Mouse (Mus musculus): ENCODE measurements around the gene Ace3. TPM values are rescaled to one million over a fixed set of nuclear protein-coding genes. Genes with fewer than 3 reads are reported as not detected.
"Not testable (repeated sequence)": the region's sequence is repeated elsewhere in the genome, so short reads cannot be mapped to it uniquely, and the experiment has no call there.

Gene Ace3
- total RNA-seq, 1 experiment from 2014 or later, result not detected

DNA sequence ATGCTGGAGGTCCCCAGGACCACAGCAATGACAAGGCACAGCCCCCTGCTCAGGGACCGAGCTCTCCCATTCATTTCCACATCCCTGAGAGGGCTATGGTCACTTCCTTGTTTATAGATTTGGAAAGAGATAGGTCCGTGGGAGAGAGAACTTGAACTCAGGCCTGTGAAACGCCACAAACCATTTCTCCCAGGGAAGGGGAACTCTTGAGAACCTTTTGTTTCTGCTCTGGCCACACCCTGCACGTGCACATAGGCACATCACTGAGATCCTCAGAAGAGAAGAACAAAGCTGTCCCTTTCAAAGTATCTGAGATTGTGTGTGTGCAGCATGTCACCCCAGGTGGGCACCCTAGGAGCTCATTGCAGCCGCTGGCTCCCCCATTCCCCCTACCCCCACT lies 15.8 kb upstream of the Ace3 start:
- no peak for DNase-seq

DNA sequence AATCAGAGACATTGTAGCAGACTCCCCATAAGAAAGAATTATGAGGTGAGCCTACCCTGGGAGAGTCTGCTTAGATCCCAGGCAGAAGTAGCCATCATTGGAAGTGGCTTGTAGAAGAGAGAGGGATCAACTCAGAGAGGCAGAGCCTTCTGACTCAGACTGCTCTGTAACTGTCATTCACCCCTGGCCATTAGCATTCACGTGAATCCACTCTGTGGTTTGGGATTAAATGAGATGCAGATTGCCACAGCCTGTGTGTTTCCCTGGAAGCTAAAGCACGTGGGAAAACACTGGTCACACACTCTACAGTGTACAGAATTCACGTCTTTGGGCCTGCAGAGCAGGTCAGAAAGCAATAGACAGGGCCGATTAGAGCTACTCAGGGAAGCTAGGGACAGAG lies 10.0 kb upstream of the Ace3 start:
- no peak for DNase-seq

DNA sequence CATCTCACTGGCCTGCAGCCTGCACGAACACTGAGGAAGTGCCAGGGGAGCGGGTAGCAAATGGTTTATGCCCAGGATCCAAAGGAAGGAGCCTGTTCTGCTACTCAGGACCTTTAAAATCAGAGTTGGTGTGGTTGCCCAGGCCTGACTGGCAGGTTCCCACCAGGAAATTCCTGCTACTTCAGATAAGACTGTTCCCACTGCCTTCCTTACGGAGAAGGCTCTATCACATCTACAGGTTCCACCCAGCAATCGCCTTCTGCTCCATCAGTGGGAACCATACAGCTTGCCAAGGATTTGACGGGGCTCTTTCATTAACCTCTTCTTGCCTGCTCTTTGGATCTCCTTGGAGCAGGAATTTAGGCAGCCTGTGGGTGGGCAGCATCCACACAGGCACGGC lies 7.0 kb upstream of the Ace3 start:
- DNase-seq, result no peak

DNA sequence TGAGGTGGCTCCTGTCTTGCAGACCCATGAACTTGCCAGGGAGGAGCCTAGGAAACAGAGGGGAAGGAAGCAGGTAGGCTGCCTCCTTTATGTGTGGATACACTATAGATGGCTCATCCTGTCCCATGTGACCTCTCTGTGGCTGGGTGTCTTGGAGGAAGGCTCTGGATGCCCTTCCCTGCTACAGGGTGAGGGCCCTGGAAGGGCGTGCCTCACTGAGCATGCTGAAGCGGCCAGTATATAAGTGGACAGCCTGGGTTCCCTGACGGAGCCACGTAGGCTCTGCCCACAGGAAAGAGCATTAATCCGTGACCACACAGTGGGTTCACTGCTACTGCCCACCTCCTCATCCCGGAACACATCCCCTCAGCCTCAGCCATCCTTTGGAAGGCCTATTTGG lies 5.0 kb upstream of the Ace3 start:
- no peak for DNase-seq

DNA sequence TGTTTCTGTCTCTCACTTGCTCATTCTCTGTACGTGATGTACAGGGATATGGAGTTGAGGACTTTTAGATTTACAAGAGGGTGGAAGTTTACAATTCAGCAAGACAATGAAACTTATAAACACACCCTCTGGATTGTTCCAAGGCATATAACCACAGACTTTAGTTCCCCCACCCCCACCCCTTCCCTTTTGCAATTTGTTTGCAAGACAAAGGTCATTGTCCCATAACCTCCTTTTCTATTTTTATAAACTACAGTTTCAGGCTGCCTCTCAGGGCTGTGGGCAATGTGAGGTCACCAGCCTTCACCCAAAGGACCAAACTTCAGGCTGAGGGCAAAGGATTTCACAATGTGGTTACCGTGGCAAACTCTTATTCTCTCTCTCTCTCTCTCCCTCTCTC lies 4.2 kb upstream of the Ace3 start:
- DNase-seq, result peak; percentile 31

DNA sequence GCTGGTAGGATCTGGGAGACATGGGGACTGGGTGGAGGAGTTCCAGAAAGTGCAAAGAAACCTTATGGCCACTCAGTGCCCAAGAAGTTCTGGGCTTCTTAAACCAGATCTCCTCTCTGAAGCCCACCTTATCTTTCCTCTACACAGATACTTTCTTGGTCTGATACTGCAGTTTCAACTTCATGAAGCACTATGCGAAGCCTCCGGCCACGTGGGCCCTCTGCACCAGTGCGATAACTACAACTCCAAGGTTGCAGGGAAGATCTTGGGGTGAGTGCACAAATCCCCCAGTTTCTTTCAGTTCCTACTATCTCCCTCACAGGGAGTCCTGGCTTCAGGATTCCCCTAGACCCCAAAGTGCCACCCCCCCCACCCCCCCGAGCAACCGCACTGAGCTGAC lies 5.6 kb downstream of the Ace3 start:
- no peak for DNase-seq

DNA sequence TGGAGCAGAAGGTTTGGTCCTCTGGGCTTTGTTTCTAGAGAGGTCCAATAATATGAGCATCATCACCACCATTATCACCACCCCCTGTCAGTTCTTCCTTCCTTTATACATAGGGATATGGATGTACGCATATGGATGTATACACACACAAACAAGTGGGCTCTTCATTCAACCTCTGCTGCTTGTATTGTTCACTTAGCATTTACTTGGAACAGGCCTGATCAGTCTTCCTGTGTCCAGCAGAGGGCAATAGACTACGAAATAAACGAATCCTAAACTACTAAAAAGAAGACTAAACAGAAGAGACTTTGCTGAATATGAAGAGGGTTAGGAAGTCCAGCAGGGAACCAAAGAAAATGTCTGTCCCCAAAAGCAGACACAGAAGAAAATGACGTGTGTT lies 7.2 kb downstream of the Ace3 start:
- no peak for DNase-seq

DNA sequence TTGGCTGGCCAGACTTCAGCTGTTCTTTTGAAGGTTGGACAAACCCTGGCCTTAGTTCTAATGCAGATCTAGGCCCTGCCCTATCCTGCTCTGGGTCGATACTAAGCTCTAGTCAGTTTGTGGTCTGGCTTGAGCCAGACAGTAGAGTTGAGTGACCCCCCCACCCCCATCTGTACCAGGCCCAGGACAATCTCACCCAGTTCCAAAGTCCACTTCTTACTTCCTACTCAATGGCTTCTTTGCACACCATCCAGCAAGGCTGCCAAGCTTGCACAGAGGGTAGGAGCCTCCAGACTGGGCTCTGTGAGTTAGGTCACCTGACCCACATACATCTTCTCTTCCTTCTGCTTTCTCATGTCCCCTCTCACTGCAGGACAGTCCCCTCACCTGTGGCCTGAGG lies 10.1 kb downstream of the Ace3 start:
- DNase-seq, result no peak

DNA sequence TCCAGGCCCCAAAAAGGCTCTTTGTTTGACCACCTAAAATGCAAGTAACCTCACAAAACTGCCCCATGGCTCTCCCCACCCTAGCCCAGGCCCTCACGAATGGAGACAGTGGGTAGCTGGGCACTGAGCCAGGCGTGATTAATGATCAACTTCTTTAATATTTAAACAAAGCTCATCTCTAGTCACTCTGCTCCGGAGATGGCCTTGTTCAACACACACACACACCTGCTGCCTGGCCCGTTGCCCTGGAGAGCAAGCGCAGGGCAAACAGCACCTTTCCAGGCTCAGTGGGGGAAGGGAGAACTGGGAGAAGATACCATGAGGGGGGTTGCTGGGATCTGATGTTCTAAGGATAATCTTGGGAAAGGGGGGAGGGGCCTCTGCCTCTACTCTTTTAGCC lies 11.5 kb downstream of the Ace3 start:
- DNase-seq, result no peak

DNA sequence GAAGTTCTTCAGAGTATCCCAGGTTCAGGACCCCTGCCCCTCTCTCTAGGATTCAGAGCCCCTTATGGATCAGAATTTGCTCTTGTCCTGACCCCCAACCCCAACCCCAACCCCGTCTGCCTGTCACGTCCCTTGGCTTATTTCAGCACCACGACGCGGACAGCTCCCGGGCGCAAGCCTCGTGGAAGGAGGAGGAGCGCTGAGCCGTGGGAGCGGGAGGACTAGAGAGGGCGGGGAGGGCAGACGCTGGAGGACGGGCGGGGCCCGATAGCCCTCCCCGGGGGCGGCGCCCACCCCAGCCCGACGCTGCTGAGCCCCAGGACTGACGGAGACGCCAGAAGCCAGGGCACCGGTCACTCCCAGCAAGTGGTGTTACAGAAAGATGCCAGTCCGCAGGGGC lies 13.3 kb downstream of the Ace3 start, which contains the start of gene Kcnh6:
Gene Kcnh6 (plus strand): TSS at position 304 of the 400 bp plus-strand sequence.
- DNase-seq, result peak; percentile 88

DNA sequence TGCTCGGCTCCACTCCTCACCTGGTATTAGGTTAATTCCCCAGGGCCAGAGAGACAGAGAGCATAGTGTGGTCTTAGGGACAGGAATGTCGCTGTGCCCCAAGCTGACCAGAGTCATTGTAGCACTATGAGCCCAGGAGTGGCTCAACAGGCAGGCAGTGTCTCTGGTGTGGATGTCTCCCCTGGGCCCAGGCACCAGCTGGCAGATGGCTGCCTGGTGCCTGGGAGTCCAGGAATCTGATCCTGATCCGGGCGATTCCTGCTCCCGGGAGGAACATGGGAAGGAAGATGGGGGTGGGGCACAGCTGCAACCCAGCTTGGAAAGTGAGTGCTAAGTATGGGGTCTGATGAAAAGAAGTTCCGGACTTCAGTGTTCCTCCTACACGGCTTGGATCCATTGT lies 18.2 kb downstream of the Ace3 start:
- DNase-seq, result no peak

DNA sequence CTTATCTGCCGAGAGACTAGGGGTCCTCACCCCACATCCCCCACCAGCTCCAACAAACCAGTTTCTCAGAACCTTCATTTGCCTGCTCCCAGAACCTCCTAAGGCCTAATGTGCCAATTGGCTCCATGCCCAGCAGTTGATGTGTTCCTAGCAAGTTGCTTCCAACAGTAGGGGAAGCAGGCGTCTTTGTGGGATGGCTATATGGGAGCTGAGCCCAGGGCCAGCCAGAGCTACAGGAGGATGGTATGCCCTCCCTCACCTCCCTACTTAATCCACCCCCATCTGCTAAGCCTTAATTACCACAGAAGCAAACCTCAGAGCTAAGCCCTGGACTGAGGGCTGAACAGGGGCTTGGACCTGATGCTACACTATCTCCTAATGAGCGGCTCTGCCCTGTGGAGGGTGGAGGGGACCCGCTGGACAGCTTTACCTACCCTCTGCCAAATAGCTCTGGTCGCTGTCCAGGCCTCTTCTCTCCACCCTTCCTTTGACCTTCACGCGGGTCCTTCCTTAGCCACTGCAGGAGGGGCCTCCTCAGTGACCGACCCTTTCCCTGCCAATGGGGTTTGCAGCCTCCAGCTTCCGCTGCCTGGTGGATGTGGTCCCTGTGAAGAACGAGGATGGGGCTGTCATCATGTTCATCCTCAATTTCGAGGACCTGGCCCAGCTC lies 19.2 kb downstream of the Ace3 start:
- DNase-seq, result peak; percentile 65

DNA sequence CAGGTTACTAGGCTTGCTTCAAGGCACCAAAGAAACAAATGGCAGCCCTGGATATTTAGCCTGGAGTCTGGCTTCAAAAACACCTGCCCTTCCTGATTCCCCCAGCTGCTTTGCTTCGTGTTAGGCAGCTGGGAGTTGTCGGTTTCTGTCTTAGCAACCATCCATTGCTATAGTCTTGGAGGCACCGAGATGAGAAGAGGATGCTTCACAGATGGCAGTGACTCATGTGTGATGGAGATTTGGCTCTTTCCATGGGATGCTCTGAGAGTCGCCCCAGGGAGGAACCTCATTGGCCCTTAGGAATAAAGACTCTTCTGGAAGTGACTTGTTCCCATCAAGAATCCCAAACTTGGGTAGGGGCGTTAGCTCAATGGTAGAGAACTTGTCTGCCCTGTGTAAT lies 22.0 kb downstream of the Ace3 start:
- DNase-seq, result no peak

DNA sequence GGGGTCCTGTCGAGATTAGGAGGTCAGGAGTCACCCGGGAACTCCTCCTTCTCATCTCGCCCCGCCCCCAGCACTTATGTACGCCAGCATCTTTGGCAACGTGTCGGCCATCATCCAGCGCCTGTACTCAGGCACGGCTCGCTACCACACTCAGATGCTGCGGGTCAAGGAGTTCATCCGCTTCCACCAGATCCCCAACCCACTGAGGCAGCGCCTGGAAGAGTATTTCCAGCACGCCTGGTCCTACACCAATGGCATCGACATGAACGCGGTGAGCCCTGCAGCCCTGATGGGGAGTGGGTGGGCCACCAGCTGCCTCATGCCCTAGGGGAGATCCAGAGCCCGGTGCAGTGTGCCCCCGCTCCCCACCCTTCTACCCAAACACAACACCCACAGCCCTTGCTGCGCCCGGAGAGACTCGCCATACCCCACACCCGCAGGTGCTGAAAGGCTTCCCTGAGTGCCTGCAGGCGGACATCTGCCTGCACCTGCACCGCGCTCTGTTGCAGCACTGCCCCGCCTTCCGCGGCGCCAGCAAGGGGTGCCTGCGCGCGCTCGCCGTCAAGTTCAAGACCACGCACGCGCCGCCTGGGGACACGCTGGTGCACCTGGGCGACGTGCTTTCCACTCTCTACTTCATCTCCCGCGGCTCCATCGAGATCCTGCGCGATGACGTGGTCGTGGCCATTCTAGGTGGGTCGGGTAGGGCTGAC lies 25.7 kb downstream of the Ace3 start:
- peak; percentile 17 for DNase-seq

DNA sequence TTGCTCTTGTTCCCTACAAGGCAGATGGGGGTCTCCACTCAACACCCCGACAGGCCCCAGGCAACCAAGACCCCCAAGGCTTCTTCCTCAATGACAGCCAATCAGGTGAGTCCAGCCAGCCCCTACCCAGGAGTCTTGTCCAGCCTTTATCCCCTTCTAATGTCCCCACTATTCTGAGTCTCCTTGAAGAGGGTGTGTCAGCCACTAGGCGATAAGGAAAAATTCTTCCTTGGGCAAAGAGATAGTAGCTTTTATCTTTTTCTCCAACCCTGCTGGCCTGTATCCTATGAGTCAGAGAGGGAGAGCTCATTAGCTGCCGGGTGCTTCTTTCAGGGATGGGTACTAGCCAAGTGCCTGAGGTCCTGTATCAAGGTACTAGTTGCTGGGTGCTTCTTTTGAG lies 31.3 kb downstream of the Ace3 start:
- DNase-seq, result no peak

DNA sequence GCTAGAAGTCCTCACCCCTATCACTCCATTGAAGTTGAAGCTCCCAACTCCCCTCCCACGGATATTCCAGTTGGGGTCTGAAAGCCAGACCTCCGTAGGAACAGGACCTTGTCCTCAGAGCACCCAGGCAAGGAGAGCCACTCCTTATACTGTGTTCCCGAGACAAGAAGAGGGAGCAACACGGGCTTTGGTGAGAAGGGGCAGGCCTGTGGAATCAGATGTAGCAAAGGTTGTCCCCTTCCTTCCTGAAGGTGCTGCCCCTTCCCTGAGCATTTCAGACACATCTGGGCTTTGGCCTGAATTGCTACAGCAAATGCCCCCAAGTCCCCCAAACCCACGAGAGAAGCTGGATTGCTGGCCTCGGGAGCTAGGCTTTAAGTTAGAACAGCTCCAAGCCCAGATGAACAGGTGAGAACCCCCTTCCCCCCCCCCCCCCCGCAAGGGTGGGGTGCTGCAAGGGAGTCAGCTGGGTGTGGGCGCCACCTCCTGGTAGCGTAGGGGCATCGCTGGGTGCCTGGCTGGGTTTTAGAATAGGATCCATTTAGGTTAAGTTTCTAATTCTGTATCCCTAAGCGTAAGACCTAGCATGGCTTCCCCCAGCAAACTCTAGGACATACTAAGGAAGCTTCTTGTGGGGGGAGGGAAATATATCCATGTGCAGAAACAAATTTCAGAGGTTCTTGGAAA lies 32.1 kb downstream of the Ace3 start:
- peak; percentile 82 for DNase-seq

DNA sequence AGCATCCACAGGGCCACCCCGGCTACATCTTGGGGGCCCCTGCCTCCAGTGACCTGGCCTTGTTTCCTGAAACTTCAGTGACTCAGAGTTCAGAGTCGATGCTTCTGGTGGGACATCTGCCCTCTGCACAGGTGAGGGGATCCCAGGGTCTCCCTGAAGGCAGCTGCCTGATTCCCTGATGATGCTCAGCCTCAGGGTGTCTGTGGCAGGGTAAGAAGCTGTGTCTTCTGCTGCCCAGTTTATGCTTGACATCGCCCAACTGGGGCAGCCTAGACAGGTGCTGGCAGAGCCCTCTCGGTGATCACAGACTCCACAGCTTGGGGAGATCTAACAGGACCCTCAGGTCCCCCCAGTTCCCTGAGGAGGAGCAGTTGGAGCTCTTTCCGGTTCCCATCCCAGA lies 33.1 kb downstream of the Ace3 start:
- no peak for DNase-seq

DNA sequence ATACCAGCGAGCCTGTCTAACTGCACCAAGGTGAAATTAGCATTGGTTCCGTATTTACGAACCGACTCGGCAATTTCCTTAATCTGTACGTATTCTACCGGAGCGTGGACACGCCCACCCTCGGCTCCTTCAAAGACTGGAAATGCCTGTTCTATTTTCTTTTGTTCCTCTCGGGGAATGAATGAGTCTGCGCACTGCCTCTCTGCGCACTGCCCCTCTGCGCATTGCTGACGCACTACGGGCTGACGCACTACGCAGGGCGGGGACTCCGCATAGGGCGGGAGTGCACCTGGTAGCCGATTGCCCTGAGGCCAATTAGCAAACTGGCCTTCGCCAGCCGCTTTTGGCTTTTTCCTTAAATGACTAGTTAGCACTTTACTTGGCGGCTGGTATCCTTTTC lies 37.6 kb downstream of the Ace3 start:
- DNase-seq, result not testable (repeated sequence)

DNA sequence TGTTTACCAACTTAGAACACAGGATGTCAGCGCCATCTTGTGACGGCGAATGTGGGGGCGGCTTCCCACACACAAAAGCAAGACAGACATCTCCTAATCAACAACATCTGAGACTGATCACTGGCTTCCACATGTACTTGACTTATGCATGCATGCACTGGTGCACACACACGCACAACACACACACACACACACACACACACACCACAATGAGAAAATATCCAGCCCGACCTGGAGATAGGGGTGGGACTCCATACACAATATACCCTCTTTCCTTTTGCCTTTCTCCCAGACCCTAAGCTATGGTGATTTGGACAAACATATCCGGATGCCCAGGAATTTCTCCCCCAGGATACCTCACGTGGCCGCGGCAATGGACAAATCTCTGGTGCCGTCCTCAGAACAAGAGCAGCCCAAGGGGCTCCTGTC lies 39.0 kb downstream of the Ace3 start:
- DNase-seq, result no peak

DNA sequence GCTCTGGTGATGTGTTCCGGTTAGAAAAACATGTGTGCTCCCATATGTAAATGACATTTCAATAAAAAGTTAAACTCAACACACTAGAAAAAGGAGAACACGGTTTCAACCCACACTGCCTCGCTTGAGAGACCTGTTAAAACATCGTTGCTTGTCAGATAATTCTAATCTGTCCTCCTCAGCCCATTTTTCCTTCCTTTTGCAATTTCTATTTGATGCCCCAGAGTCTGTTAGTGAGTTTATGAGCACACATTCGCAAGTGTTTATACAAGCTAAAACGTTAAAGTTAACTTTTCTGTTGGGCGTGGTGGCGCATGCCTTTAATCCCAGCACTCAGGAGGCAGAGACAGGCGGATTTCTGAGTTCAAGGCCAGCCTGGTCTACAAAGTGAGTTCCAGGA lies 40.5 kb downstream of the Ace3 start:
- DNase-seq, result no peak

DNA sequence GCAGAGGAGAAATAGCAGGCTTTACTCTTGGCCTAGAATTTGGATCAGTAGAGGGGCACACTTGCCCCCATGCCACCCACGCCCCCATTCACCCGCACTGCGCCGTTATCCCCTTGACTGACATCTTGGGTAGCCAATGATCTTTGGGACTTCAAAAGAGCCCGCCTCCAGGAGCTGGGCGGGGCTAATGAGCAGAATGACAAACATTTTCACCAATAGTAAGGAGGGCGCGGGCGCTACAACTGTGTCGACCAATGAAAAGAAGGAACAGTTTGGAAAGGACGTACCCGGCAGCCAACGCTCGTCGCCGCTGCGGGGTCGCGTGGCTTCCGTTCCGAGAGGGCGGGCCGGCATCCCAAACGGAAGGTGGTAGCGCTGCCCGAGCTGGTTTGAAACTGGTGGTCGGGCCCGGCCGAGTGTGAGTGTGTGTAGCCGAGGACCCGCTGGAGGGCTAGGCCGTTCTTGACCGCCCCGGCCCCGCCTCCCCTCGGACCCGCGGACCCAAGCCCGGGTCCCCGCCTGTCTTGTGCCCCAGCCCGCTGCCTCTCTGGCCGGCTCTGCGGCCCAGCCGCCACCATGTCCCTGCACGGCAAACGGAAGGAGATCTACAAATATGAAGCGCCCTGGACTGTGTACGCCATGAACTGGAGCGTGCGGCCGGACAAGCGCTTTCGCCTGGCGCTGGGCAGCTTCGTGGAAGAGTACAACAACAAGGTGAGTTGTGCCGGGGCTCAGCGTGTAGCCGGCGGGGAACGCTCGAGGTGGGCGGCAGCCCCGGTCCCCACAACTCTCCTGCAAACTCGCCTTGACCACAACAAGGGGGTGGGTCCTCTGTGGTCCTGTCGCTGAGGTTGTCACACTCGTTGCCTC lies 42.3 kb downstream of the Ace3 start, which contains the start of gene Dcaf7:
Gene Dcaf7 (plus strand): TSS at position 325 of the 870 bp plus-strand sequence.
- DNase-seq, result peak; percentile 97

DNA sequence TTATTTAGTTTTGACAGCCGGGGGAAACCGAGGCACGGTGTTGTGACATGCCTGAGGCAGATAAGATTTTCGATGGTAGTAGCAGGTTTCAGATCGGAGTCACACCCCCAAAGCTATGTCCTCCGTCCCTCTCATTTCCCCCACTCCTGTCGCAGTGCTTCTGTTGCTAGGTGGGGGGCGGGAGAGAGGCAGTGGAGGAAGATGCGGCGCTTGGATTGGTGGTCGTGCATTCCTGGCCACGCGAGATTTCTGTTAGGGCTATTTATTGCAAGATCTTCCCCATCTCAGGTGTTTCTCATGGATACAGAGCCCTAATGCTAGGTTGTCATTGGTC lies 42.9 kb downstream of the Ace3 start:
- peak; percentile 84 for DNase-seq

DNA sequence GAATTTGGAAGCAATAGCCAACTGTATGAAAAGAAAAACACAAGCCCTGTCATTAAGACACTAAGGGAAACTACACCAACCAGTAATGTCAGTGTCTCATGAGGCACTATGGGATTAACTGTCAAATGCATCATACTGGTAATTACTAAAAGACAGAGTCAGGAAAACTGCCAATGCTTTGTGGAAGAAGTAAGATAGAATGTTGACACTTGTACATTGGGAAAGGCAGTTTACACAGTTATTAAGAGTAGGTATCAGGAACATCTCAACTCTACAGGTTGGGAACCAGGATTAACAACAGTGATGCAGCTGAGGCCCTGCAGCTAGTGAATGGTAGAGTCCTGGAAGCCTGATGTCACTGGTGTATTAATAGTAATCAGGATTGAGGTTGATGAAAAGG lies 49.9 kb downstream of the Ace3 start:
- DNase-seq, result no peak
